Mouse (Mus musculus): ENCODE results near the gene Ndufv2.
"Not testable (repeated sequence)": the region's sequence is repeated elsewhere in the genome, so short reads cannot be mapped to it uniquely, and the experiment has no call there.

Ndufv2 gene

GRCm38 (mm10) chr17:66085038-66085437 is 16.3 kb downstream of the Ndufv2 start:
- DNase-seq (ENCODE audit: low spot score in 2 of 2), result no peak

- no peak for DNase-seq (ENCODE audit: low spot score in 2 of 2)
Measured at GRCm38 (mm10) chr17:66084486-66084885, 16.9 kb downstream of the Ndufv2 start.

- DNase-seq (ENCODE audit: low spot score in 2 of 2), result peak in 1 of 2 experiments; percentile 12
Measured at GRCm38 (mm10) chr17:66077437-66077850, 23.9 kb downstream of the Ndufv2 start.

GRCm38 (mm10) chr17:66076934-66077333 is 24.4 kb downstream of the Ndufv2 start, which contains the start of gene Ankrd12:
Gene Ankrd12, minus strand, starts transcription at chr17:66077089.
- DNase-seq (ENCODE audit: low spot score in 2 of 2), result peak; percentile 97 to 98

GRCm38 (mm10) chr17:66076174-66076927 is 25.0 kb downstream of the Ndufv2 start:
- DNase-seq (ENCODE audit: low spot score in 2 of 2), result peak; percentile 56 to 65

GRCm38 (mm10) chr17:66075827-66076173 is 25.6 kb downstream of the Ndufv2 start:
- no peak for DNase-seq (ENCODE audit: low spot score in 2 of 2)

GRCm38 (mm10) chr17:66073971-66074370 is 27.4 kb downstream of the Ndufv2 start:
- no peak for DNase-seq (ENCODE audit: low spot score in 2 of 2)

- not testable (repeated sequence) for DNase-seq (ENCODE audit: low spot score in 2 of 2)
Measured at GRCm38 (mm10) chr17:66069036-66069435, 32.3 kb downstream of the Ndufv2 start.

GRCm38 (mm10) chr17:66065115-66065514 is 36.2 kb downstream of the Ndufv2 start:
- DNase-seq (ENCODE audit: low spot score in 2 of 2), result no peak

- no peak for DNase-seq (ENCODE audit: low spot score in 2 of 2)
Measured at GRCm38 (mm10) chr17:66061241-66061938, 40.0 kb downstream of the Ndufv2 start.

- no peak for DNase-seq (ENCODE audit: low spot score in 2 of 2)
Measured at GRCm38 (mm10) chr17:66058160-66058559, 43.2 kb downstream of the Ndufv2 start.

GRCm38 (mm10) chr17:66057145-66057544 is 44.2 kb downstream of the Ndufv2 start:
- no peak for DNase-seq (ENCODE audit: low spot score in 2 of 2)

- DNase-seq (ENCODE audit: low spot score in 2 of 2), result no peak
Measured at GRCm38 (mm10) chr17:66053349-66053748, 48.0 kb downstream of the Ndufv2 start.

GRCm38 (mm10) chr17:66048795-66049194 is 52.6 kb downstream of the Ndufv2 start:
- DNase-seq (ENCODE audit: low spot score in 2 of 2), result no peak

GRCm38 (mm10) chr17:66048199-66048598 is 53.2 kb downstream of the Ndufv2 start:
- DNase-seq (ENCODE audit: low spot score in 2 of 2), result no peak

- not testable (repeated sequence) for DNase-seq (ENCODE audit: low spot score in 2 of 2)
Measured at GRCm38 (mm10) chr17:66043679-66044078, 57.7 kb downstream of the Ndufv2 start.

GRCm38 (mm10) chr17:66041020-66041419 is 60.3 kb downstream of the Ndufv2 start:
- DNase-seq (ENCODE audit: low spot score in 2 of 2), result no peak

GRCm38 (mm10) chr17:66033239-66033638 is 68.1 kb downstream of the Ndufv2 start:
- DNase-seq (ENCODE audit: low spot score in 2 of 2), result no peak

- DNase-seq (ENCODE audit: low spot score in 2 of 2), result no peak
Measured at GRCm38 (mm10) chr17:66031991-66032390, 69.4 kb downstream of the Ndufv2 start.
